Mouse (Mus musculus): Measurements from ENCODE around the gene Sptlc2.

DNA sequence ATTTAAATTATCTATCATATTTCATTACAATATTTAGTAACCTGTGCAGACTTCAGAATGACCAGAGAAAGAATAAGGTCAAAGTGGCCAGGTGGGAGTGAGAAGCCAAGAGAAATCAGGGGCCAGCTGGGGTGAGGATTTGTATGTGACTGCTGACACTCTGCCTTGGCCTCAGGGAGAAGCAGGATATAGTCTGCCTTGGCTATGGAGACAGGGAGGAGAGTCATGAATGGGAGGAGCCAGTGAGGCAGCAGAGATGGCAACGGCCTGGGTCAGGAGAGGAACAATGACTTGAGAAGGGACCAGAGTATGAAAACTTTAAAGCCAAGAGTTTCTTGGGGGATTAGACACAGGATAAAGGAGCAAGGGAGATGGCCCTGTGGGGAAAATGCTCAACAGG, 35.5 kb upstream of the Sptlc2 start:
- no peak for TF ChIP-seq EP300 (IDR thresholded peaks at IDR 0.05; ENCODE audit: low read depth)
- TF ChIP-seq CTCF (IDR thresholded peaks at IDR 0.05; ENCODE audit: low read depth): no peak
